Mouse (Mus musculus) naive thymus-derived CD4-positive, alpha-beta T cell, adult 2 months (primary cell): Measurements from ENCODE around the gene Dok4.
"Not testable (repeated sequence)": the region's sequence is repeated elsewhere in the genome, so short reads cannot be mapped to it uniquely, and the experiment has no call there.

Experiments used
- DNase-seq: peaks from one replicate; pipeline ENCODE4 v3.0.0-alpha.2; 2011; ENCODE audit warnings: low read depth

The Dok4 gene

GRCm38 (mm10) chr8:94876820-94877219, 690 bp upstream of the Dok4 start:
- no peak for DNase-seq

- no peak for DNase-seq
Measured at GRCm38 (mm10) chr8:94875871-94876150, 319 bp downstream of the Dok4 start.

- DNase-seq, result peak; percentile 30
Measured at GRCm38 (mm10) chr8:94875096-94875870, 847 bp downstream of the Dok4 start.

- peak; percentile 85 for DNase-seq
Measured at GRCm38 (mm10) chr8:94874358-94874757, 1.8 kb downstream of the Dok4 start.

- DNase-seq, result no peak
Measured at GRCm38 (mm10) chr8:94872576-94872975, 3.6 kb downstream of the Dok4 start.

GRCm38 (mm10) chr8:94872156-94872555, 4.0 kb downstream of the Dok4 start:
- DNase-seq, result no peak

- peak; percentile 68 for DNase-seq
Measured at GRCm38 (mm10) chr8:94871108-94871894, 4.8 kb downstream of the Dok4 start.

- peak; percentile 27 for DNase-seq
Measured at GRCm38 (mm10) chr8:94870474-94871107, 5.5 kb downstream of the Dok4 start.

GRCm38 (mm10) chr8:94870003-94870402, 6.1 kb downstream of the Dok4 start:
- no peak for DNase-seq

GRCm38 (mm10) chr8:94869146-94869545, 7.0 kb downstream of the Dok4 start:
- no peak for DNase-seq

- no peak for DNase-seq
Measured at GRCm38 (mm10) chr8:94866921-94867320, 9.2 kb downstream of the Dok4 start.

- no peak for DNase-seq
Measured at GRCm38 (mm10) chr8:94865292-94865691, 10.8 kb downstream of the Dok4 start.

- no peak for DNase-seq
Measured at GRCm38 (mm10) chr8:94863897-94864673, 12.0 kb downstream of the Dok4 start.

GRCm38 (mm10) chr8:94862487-94863220, 13.5 kb downstream of the Dok4 start:
- no peak for DNase-seq

- DNase-seq, result peak; percentile 82
Measured at GRCm38 (mm10) chr8:94861352-94861910, 14.7 kb downstream of the Dok4 start.

GRCm38 (mm10) chr8:94857346-94858173, 18.6 kb downstream of the Dok4 start, which contains the start of gene Polr2c:
TSS of gene Polr2c (plus strand) at chr8:94857450.
- DNase-seq, result peak; percentile 93

- DNase-seq, result no peak
Measured at GRCm38 (mm10) chr8:94857011-94857345, 19.2 kb downstream of the Dok4 start.

GRCm38 (mm10) chr8:94854761-94855160, 21.4 kb downstream of the Dok4 start:
- not testable (repeated sequence) for DNase-seq

- no peak for DNase-seq
Measured at GRCm38 (mm10) chr8:94850049-94850448, 26.1 kb downstream of the Dok4 start.

GRCm38 (mm10) chr8:94841183-94841582, 34.9 kb downstream of the Dok4 start:
- DNase-seq, result no peak
